Mouse (Mus musculus): ENCODE data around the gene Ankle1.
"Not testable (repeated sequence)": the region's sequence is repeated elsewhere in the genome, so short reads cannot be mapped to it uniquely, and the experiment has no call there.

Gene Ankle1

DNA sequence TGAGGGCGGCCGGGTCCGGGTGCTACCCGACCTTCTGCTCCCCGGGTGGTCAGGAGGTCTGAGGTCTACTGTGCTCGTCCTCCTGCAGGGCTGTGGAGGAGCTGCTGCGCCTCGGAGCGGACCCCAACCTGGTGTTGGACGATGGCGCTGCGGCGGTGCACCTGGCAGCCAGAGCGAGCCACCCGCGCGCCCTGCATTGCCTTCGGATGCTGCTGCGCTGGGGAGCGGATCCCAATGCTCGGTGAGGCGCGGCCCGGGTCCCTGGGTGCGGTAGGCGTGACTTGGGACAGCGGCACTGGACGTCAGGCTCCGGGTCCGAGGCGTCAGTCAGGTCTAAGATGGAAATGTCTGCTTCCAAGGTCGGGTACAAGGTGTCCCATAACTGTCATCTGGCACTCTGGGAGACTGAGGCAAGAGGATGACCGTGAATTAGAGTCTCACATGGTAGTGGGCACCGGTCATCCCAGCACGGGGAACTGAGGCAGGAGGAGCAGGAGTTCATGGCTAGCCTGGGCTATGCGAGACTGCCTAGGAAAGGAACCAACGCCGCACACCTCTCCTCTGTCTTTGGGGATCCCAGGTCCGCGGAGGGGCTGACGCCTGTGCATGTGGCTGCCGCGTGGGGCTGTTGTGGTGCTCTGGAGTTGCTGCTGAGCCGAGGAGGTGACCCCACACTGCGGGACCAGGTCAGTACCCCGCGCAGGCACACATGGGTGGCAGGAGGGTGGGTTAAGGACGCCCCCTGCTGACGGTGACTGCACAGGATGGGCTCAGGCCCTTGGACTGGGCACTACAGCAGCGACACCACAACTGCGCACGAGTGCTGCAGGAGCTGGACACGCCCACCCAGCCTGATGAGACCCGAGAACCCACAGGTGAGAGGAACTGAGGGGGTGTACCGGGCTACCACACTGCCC, 547 bp downstream of the Ankle1 start:
- in situ Hi-C loops (cut with MboI, MseI) = loop anchor here (5.0 kb wide), 1 partner anchor 34 kb away; the partner anchor contains the start of gene Ocel1

GRCm38 (mm10) chr8:71407441-71407840, 1.6 kb downstream of the Ankle1 start:
- in situ Hi-C loops (cut with MboI, MseI) = loop anchor here (5.0 kb wide), 1 partner anchor 35 kb away; the partner anchor contains the start of gene Ocel1

GRCm38 (mm10) chr8:71408231-71408630, 2.4 kb downstream of the Ankle1 start:
- in situ Hi-C loops (cut with MboI, MseI) = loop anchor here (5.0 kb wide), 1 partner anchor 36 kb away; the partner anchor contains the start of gene Ocel1

- in situ Hi-C loops (cut with MboI, MseI) = no loop called here
Observed at GRCm38 (mm10) chr8:71411535-71412273, 5.9 kb downstream of the Ankle1 start.

GRCm38 (mm10) chr8:71422121-71422520, 16.3 kb downstream of the Ankle1 start:
- in situ Hi-C loops (cut with MboI, MseI) = loop anchor here (10.0 kb wide), 1 partner anchor 437 kb away; no protein-coding TSS in a partner anchor

DNA sequence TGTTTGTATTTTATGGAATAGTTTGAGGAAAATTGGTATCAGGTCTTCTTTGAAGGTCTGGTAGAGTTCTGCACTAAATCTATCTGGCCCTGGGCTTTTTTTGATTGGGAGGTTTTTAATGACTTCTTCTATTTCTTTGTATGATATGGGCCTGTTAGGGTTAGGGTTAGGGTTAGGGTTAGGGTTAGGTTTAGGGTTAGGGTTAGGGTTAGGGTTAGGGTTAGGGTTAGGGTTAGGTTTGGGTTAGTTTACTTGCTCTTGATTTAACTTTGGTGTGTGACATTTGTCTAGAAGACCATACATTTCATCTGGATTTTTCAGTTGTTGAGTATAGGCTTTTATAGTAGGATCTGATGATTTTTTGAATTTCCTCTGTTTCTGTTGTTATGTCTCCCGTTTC, 27.1 kb downstream of the Ankle1 start:
- in situ Hi-C loops (cut with MboI, MseI) = not testable (repeated sequence)

GRCm38 (mm10) chr8:71437041-71437440, 31.2 kb downstream of the Ankle1 start:
- in situ Hi-C loops (cut with MboI, MseI) = no loop called here

GRCm38 (mm10) chr8:71441404-71441803, 35.6 kb downstream of the Ankle1 start:
- in situ Hi-C loops (cut with MboI, MseI) = loop anchor here (5.0 kb wide), 1 partner anchor 81 kb away; no protein-coding TSS in a partner anchor

GRCm38 (mm10) chr8:71445096-71445495, 39.3 kb downstream of the Ankle1 start:
- in situ Hi-C loops (cut with MboI, MseI) = no loop called here

GRCm38 (mm10) chr8:71451337-71451736, 45.5 kb downstream of the Ankle1 start:
- in situ Hi-C loops (cut with MboI, MseI) = no loop called here

- in situ Hi-C loops (cut with MboI, MseI) = no loop called here
Observed at GRCm38 (mm10) chr8:71451777-71452176, 46.0 kb downstream of the Ankle1 start.

DNA sequence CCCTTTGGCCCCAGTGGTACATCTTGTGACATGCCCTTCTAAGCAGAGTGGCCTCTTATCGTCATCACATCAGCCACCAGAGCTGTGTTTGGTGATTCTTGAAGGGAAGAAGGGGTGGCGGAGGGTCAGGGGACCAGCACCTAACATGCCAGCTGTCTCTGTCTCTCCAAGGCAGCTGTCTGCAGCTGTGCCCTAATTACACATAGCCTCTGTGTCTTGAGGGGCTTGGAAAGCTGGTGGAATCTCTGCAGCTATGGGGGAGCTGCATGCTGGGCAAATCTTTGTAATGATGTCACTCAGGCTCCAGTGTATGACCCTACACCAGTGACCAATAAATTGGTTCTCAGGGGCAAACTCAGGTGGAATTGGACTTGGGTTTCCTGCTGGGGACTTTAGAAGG, 46.9 kb downstream of the Ankle1 start:
- in situ Hi-C loops (cut with MboI, MseI) = no loop called here

GRCm38 (mm10) chr8:71454668-71455067, 48.9 kb downstream of the Ankle1 start:
- in situ Hi-C loops (cut with MboI, MseI) = no loop called here

GRCm38 (mm10) chr8:71456906-71457305, 51.1 kb downstream of the Ankle1 start:
- in situ Hi-C loops (cut with MboI, MseI) = no loop called here

DNA sequence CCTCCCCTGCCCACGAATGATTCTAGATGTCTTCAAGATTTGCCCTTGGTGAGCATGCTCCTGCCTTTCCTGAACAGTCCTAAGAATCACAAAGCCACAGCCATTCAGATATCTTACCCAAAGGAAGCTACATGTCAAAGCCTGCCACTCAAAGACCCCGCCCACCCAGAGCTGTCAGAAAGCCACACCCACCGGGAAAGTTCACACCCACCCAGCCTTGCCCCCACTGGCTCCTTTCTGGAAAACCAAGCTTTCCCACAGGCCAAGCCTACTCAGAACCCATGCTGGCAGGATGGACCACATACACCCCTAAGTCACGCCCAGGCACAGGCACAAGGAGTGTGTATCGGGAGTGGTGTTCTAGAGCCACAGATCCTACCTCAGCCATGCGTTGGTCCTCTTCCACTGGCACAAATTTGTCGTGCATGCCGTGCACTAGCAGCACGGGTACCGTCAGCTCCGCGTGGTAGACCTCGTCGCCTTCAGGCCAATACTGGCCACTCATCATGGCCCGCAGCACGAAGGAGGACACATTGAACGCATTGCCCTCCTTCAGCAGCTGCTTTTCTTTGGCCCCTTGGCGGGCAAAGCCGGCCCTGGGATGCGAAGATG, 52.0 kb downstream of the Ankle1 start:
- in situ Hi-C loops (cut with MboI, MseI) = no loop called here

Data from T-helper 1 cell (primary cell).